Mouse (Mus musculus): ENCODE measurements around the gene Agfg2.
"Not testable (repeated sequence)": the region's sequence is repeated elsewhere in the genome, so short reads cannot be mapped to it uniquely, and the experiment has no call there.

The Agfg2 gene

DNA sequence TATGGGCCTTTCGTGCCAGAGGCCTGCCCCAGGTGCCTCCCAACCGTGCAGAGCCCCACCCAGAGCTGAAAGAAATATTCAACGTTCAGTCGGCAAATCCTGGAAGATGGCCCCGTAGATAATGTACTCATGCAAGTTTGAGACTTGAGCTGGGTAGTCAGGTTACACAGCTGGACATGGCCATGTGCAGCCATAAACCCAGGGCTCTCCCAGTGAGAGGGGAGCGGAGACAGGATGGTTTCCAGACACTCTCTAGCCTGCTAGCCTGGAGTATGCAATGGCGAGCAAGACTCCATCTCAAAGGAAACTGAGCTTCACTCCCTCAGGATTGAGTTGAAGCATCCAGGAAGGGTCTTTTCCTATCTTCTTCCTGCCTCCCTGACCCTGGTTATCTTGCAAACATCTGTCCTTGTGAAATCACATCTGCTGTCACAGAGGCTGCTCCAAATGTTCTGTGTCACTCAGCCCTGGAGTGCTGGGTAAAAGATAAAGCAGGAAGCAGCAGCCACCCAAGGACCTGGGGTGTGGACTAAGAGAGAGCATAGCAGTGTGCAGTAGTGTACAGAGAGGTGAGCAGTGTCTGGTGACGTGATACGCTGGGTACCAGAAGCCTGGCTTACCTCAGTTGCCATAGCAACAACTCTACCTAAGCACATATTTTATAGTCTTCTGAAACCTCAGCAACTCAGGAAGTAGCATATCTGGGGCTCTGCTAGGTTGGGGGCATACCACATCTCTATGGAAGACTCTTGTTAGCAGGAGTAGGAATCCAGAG, 36.5 kb downstream of the Agfg2 start:
- in situ Hi-C loops (cut with MboI; ENCODE audit: low sequenced_read_pairs) = no loop called here

- in situ Hi-C loops (cut with MboI; ENCODE audit: low sequenced_read_pairs) = no loop called here
These were observed 38.9 kb downstream of the Agfg2 start, which contains the start of gene Irs3 for GRCm38 (mm10) chr5:137645652-137646091. Gene Irs3, minus strand, starts transcription at chr5:137645714.

DNA sequence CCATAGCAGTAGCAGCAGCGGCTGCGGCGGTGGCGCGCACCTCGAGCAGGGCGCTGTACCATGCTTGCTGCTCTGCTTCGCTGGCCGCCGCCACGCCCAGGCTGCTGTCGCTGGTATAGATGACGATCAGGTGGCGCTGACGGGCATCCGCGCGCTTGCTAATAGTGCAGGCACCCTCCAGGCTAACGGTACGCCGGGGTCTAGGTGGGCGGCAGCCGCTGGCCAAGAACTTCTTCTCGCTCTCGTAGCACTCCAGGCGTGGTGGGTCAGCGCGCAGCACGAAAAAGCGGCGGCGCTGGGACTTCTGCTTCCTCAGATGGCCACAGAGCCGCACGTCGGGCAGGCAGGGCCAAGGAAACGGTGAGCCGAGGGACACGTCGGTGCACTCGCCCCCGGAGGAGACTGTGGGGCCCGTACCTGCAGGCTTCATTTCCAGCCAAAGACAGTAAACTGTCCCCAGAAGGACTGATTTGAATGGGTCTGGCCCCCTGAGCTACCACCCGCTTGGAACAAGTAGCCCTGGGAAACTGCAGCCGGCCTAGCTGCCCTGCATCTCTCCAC, 39.4 kb downstream of the Agfg2 start:
- in situ Hi-C loops (cut with MboI; ENCODE audit: low sequenced_read_pairs) = no loop called here

DNA sequence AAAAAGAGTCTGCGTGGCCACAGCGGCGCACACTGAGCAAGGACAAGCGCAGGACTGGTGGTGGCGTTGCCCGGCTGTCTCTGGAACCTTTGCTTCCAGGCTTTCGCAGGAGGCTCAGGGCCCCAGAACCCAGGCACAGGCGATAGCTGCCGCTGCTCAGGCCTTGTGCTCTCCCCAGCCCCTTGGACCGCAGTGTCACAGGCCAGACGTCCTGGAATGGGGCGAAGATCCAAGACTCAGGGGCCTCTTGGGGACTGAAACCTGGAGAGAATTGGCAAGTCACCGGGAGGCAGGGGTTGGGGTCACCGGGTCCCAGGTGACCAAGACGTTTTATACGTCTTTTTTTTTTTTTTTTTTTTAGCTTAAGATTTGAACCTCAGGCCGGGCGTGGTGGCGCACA, 40.0 kb downstream of the Agfg2 start:
- in situ Hi-C loops (cut with MboI; ENCODE audit: low sequenced_read_pairs) = no loop called here

GRCm38 (mm10) chr5:137642886-137643285, 41.6 kb downstream of the Agfg2 start:
- in situ Hi-C loops (cut with MboI; ENCODE audit: low sequenced_read_pairs) = no loop called here

GRCm38 (mm10) chr5:137641054-137641453, 43.5 kb downstream of the Agfg2 start, which contains the start of gene Sap25:
Gene Sap25, plus strand, starts transcription at chr5:137641334.
- in situ Hi-C loops (cut with MboI; ENCODE audit: low sequenced_read_pairs) = no loop called here

DNA sequence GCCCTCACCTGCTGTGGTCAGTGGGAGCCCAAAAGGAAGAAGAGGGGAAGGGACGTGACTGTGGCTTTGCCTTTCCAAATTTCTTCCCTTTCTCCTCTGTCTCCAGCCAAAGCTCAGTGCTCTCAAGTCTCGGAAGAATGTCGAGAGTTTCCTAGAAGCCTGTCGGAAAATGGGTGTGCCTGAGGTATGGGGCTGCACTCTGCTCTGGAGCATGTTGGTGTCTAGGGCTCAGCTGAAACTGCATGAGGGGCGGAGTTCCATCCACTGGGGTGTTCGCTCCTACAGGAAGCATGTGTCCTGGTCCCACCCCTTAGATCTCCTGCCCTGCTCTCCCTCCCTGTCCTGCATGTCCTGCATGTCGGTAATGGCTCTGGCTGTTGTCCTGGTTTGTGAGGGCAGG, 45.1 kb downstream of the Agfg2 start:
- in situ Hi-C loops (cut with MboI; ENCODE audit: low sequenced_read_pairs) = no loop called here

DNA sequence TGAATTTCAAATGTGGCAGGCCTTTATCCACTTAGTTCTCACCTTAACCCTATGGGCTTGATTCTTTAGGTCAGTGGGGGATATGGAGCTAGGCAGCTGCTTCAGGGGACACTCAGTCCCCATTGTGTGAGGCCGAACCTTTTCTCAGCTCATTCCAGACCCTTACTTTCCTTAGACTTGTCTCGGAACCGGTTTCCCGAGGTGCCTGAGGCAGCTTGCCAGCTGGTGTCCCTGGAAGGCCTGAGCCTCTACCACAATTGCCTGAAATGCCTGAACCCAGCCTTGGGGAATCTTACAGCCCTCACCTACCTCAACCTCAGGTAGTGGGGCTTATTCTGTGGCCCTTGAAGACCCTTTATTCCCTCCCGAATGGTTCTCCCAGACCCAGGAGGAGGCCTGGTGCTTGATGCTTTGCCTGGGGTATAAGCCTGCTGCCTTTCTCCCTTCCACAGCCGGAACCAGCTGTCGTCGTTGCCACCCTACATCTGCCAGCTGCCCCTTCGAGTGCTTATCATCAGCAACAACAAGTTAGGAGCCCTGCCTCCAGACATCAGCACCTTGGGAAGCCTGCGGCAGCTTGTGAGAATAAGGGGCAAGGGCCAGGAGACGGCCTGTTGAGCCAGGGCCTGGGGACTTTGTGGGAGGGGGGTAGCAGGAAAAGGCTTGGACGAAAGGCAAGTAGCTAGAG, 51.0 kb downstream of the Agfg2 start:
- in situ Hi-C loops (cut with MboI; ENCODE audit: low sequenced_read_pairs) = no loop called here

- in situ Hi-C loops (cut with MboI; ENCODE audit: low sequenced_read_pairs) = no loop called here
These were observed 52.9 kb downstream of the Agfg2 start for GRCm38 (mm10) chr5:137631591-137631990.

DNA sequence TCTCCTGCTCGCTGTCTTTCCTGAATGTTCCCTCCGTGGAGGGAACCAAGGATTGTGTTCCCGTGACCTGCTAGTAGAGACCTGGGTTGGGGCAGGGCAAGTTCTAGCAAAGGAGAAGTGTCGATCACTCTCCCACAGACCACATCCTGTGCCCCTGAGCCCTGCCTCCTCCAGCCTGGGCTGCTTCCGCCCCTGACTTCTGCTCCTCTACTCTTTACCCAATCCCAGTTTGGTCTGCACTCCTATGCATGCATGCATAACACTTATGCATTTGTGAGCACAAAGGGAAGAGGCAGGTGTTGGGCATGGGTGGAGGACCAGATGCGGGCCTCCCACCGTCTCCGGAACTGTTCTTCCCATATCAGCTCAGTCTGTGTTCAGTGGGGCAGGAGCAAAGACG, 53.4 kb downstream of the Agfg2 start:
- in situ Hi-C loops (cut with MboI; ENCODE audit: low sequenced_read_pairs) = no loop called here

- in situ Hi-C loops (cut with MboI; ENCODE audit: low sequenced_read_pairs) = no loop called here
These were observed 53.9 kb downstream of the Agfg2 start for GRCm38 (mm10) chr5:137630602-137631001.

DNA sequence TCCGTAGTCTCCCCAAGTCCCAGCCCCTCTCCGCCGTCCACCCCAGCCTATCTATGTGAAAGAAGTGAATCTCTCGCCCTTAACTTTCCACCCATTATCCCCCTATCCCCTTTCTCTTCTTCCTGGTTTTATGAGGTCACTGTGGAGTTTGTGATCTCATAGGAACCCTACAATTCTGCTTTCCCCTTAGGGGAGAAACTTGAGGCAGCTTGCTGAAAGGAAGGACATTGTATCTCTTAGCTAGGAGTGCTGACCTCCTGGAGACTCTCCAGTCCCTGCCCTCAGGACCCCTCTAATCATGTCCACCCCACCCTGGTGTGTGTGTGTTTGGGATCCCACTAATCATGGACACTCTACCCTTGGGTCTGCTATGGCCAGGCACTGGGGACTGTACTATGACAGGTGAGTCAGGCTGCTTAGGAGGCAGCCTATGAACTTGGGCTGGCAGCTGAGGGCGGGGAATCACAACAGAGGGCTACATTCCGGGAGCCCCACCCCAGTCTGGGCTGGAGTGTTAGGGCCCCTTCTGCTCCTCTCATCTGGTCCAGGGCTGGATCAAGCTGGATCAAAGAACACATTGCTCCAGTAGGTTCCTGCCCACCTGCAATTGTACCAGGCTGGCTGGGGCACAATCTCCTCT, 54.5 kb downstream of the Agfg2 start:
- in situ Hi-C loops (cut with MboI; ENCODE audit: low sequenced_read_pairs) = no loop called here

DNA sequence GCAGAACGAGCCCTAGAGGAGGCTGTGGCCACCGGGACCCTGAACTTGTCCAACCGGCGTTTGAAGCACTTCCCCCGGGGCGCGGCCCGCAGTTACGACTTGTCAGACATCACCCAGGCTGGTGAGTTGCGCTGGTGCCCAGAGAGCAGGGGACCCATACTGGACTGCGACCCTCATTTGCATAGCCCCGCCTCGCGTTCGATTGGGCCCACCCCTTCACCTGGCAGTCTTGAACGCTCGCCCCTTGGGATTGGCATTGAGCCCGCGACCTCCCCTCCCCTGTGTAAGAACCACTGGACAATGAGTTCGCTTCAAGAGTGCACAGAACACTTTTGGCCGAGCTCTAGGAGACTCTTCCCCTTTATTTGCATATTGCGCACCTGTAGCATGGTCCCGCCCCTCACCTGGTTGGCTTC, 55.2 kb downstream of the Agfg2 start:
- in situ Hi-C loops (cut with MboI; ENCODE audit: low sequenced_read_pairs) = no loop called here

GRCm38 (mm10) chr5:137628498-137629305, 55.8 kb downstream of the Agfg2 start, which contains the start of the genes Fbxo24, Lrch4 and Gm20605:
Gene Fbxo24, minus strand, starts transcription at chr5:137629002.
Gene Lrch4, plus strand, starts transcription at chr5:137629121.
Gene Gm20605, plus strand, starts transcription at chr5:137629175.
- in situ Hi-C loops (cut with MboI; ENCODE audit: low sequenced_read_pairs) = no loop called here

- in situ Hi-C loops (cut with MboI; ENCODE audit: low sequenced_read_pairs) = no loop called here
These were observed 56.5 kb downstream of the Agfg2 start for GRCm38 (mm10) chr5:137627991-137628390.

- in situ Hi-C loops (cut with MboI; ENCODE audit: low sequenced_read_pairs) = no loop called here
These were observed 60.5 kb downstream of the Agfg2 start for GRCm38 (mm10) chr5:137623937-137624530.

GRCm38 (mm10) chr5:137615347-137615746, 69.2 kb downstream of the Agfg2 start:
- in situ Hi-C loops (cut with MboI; ENCODE audit: low sequenced_read_pairs) = no loop called here

DNA sequence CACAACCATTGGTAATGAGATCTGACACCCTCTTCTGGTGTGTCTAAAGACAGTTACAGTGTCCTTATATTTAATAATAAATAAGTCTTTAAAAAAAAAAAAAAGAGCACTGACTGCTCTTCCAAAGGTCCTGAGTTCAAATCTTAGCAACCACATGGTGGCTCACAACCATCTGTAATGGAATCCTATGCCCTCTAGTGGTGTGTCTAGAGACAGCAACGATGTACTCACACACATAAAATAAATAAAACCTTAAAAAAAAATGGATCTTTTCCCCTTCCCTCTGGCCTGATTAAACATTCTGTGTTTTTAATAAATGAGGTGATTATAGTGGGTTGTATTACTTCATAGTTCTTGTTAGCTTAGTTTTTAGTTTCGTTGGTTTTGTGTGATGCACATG, 69.6 kb downstream of the Agfg2 start:
- in situ Hi-C loops (cut with MboI; ENCODE audit: low sequenced_read_pairs) = not testable (repeated sequence)

- in situ Hi-C loops (cut with MboI; ENCODE audit: low sequenced_read_pairs) = no loop called here
These were observed 71.0 kb downstream of the Agfg2 start, which contains the start of gene Pcolce for GRCm38 (mm10) chr5:137613550-137613949. Gene Pcolce, minus strand, starts transcription at chr5:137613784.

- in situ Hi-C loops (cut with MboI; ENCODE audit: low sequenced_read_pairs) = no loop called here
These were observed 71.5 kb downstream of the Agfg2 start for GRCm38 (mm10) chr5:137613076-137613475.
